Mouse (Mus musculus) Muller cell, postnatal 12 days (primary cell): ENCODE measurements around the gene Ube2f.

ENCODE experiments used
- DNase-seq: peaks from one replicate; pipeline ENCODE4 v3.0.0-alpha.2; 2015; ENCODE audit errors: inconsistent ontology term

Gene Ube2f

DNA sequence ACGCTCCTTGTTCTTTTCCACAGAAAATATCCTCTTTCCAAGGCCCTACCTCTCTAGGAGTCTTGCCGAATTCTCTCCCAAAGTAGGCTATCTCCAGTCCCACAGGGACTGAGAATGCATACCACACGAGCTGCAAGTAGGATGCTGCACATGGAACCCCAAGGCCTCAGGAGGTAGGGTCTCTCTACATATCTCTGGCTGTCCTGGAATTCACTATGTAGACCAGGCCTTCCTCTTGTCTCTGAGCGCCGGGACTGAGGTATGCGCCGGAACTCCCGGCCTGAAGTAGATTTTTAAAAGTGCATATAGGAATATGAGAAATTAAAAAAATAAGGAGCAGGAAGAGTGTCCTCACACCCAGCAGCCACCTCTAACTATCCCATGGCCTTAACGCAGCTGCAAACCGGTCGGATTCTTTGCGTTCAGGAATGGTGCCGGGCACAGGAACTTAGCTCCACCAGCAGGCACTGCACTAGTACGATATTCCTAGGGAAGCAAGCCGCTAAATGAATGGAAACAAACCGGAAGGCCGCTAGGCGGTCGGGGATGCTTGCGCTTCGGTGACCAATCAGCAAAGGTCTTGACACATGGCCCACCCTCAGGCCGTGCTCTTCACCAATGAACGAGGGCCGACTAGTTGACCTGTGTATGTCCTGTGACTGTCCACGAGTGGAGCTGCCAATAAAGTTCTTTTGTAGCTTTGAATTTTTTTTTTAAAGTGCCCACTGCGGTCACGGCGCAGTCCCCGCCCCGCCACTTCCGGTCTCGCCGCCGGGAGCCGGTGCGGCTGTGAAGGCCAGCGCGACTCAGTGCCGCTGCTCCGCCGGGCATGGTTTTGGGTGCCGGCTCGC, at the start of gene Ube2f:
Gene Ube2f, plus strand, starts transcription at position 741 of the 851 bp plus-strand sequence.
- peak; percentile 97 for DNase-seq

DNA sequence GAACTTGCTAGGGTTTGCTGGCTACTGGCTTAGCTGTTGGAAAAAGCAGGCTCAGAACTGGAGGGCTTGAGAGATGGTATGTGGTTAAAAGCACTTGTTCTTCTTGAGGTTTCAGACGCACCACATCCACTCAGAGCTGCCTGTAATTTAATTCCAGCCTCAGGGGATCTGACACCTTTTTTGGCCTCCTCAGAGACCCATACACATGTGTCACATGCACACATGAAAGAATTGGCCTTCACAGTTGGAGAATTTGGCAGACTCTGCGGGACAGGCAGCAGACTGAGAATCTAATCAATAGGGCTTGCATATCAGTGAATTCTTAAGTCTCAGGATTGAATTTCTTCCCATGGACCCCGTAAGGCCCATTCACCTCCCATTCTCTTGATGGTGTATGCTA, 49.0 kb upstream of the Ube2f start:
- no peak for DNase-seq

DNA sequence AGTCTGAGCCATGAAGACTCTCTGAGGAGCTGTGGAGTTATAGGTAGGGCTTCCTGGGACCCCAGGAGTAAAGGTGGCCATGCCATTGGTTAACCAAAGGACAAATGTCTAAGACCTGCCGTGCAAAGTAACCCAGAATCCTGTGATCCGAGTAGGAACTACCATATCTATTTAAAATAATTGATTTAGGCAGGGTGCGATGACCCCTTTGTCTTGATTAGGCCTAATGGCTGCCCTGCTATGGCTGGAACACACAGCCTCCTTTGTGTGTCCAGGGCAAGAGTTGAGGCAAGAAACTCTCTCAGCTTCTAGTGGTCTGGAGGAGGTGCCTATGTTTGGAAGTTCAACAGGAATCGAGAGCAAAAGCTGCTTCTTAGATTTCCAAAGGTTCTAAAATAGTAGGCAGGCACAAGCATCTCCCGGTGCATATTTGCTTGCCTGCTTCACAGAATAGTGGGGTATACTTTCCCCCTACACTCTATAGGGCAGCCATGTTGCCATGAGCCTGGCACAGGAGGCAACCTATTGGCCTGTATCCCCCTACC, 45.8 kb upstream of the Ube2f start:
- no peak for DNase-seq

DNA sequence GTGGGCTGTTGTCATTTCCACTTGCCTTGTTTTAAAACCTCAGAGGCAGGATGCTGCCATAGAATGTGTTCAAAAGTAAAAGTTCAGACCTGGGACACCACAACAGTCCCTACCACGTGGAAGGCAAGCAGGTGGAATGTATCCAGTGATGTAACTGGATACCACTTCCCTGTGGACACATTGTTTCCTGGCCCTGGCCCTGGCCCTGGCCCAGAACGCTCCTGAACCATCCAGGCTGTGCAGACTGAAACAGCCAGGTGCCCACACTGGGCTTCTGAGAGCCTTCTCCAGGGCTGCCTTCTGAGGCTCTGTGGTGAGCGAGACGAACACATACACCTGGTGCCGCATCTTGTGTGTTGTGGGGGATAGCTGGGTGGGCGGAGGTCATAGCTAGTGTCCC, 44.5 kb upstream of the Ube2f start:
- no peak for DNase-seq

DNA sequence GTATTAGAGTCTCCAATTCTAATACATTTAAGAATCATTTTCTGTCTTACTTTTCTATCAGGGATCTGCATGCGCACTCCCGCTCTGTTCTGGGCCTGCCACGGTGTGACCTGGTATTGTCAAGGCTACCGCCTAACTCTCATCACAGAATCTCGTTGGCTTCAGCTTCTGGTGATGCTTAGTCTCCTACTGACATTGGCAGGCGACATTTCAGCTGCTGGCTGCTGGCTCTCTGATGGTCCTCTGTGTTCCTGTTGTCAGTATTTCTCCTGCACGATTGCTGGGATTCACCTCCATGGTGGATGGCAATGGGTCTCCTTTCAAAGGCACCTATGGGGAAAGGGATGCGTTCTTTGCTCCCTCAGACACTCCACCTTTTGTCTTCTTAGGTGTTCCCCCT, 43.8 kb upstream of the Ube2f start:
- DNase-seq = no peak

DNA sequence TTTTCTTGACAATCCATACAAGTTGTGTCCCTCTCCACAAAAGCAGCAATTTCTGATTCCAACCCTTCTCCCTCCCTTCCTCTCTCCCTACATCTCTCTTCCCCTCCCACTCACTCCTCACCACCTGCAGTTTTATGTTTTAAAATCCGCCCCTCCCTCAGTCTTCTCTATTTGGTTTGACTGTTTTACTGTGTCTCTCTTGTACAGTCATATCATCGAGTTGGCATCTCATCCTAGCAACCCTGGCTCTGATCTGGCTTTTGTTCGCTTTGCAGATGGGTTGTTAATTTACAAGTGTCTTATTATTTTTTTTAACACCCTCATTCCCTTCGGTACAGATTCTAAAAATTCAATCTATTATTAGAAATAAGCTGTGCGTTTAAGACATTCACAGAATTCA, 43.2 kb upstream of the Ube2f start:
- DNase-seq = no peak

DNA sequence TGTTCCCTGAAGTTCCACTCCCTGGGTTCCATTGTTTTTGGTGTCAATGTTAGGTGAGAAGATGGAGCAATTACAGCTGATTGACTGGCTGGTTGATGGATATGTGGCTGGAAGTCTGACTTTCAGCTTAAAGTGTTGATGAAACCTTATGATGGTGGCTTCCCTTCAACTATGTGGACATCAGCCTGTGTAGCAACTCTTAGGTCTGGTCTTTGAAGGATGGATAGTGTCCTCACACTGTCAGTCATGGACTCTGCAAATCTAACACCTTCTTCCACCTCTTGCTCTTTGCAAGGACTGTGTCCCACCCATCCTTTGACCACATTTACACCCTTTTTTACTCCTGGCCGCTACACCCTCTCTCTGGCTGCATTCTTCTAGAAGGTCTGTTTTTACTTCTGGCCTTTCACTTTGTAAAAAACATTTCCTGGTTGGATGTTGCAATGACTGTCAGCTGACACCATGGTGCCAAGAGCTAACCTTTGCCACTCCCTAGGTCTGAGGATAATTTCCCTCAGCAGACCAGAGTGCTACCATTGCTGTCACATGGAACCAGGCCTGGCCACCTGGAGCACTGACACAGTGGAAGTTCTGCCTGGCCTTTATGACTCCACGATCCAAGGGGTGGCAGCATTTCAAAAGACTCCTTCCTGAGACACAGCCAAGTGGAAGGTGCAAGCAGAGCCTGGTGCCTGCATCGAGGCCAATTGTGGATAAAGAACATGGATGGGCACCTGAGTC, 42.6 kb upstream of the Ube2f start:
- no peak for DNase-seq

DNA sequence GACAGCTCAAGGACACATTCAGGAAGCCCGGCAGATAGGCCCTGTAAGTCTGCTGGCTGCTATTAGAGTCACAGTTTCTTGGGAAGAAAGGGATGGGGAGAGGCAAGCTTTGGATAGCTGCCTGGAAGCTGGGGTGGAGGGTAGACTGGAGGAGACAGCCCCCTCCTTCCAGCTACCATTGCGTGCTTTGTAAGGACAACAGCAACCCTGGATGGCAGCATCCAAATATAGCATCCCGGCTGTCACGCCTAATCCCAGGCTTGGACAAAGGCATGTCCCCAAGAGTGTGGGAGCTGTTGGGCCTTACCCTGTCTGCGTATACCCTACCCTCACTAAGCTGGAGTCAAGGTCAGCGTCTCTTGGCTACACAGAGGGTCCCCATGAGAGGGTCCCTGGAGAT, 40.8 kb upstream of the Ube2f start:
- DNase-seq = no peak

DNA sequence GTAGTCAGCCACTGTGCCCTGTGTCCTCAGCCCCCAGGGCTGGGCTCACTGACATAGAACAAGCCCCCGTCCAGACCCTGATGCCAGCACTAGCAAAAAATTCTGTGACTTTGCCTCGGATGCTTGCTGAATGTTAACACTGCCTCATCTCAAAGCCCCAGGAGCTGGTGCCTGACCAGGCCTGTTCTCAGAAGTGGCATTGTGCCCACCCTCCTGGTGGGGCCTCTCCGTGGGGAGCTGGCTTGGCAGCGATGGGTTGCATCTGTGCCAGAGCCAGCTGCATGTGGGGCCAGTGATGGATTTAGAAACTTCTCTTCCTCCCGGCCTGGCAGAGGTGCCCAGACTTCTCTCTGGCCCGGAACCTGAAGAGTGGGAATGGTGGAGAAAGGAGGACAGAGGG, 40.3 kb upstream of the Ube2f start:
- DNase-seq = peak; percentile 74

DNA sequence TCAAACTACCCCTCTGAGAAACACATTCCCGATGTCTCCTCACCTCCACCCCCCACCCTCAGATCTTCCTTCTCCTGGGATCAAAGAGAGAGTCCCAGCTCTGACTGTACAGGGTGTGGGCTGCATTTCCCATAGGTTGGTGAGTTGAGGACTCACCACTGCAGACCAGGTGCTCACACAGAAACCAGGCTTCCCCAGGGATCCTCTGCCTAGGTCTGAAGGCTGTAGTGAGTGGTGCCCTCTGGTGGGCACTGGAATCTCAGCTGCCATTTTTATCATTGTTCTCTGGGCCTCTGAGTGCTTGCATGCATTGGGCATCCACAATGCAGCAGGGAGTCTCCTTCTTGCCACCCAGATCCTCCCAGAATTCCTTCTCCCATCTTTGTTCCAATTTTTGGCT, 39.0 kb upstream of the Ube2f start:
- DNase-seq = no peak

DNA sequence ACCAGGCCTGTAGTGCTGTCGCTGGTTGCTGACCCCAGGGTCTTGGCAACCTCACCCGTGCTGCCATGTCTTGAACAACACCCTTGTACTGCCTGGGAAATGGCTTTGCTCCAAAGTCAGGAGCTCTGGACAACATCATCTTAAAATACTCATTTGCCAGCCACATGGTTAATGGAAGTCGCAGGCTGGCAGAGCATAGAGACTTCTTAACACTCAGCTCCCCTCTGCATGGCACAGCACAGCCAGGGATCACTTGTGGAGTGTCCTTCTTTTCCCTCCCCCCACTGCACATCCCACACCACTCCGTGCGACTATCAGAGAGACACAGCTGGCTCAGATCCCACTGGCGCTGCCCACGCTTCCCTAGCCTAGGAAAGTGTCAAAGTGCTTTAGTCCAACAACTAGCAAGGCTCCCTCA, 38.5 kb upstream of the Ube2f start:
- peak; percentile 45 for DNase-seq

DNA sequence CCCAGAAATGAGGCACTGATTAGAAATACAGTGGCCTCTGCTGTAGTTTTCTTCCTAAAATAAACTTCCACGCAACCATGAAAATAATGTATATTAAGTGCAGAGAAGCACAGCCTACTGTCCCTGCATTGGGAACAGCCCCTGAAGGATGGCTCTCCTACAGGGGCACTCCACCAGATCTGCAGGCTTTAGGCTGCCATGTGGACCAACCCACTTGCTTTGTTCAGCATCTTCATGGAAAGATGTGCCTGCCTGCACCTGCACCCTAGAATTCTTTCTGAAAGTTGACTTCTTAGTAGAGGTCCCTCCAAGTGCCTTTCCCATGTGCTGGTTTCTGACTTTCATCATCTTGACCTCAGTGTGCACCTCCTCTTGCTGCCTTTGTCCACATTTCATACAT, 34.8 kb upstream of the Ube2f start:
- DNase-seq = no peak

DNA sequence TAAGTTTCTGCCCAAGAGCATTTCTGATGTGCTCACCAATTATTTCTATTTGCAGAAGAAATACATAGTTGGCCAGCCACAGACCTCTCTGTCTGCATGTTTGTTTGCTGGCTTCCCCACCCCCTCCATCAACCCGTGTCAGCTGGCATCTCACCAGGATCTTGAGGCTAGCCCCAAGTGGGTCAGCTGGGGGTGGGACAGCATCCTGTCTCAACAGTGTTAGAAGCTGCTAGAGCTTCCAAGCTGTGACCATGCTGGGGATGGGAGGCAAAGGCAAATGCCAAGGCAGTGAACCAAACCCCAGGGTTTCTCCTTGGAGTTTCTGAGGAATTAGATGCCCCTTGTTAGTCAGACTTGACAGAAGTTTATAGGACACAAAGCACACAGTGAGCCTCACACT, 34.1 kb upstream of the Ube2f start:
- peak; percentile 90 for DNase-seq

DNA sequence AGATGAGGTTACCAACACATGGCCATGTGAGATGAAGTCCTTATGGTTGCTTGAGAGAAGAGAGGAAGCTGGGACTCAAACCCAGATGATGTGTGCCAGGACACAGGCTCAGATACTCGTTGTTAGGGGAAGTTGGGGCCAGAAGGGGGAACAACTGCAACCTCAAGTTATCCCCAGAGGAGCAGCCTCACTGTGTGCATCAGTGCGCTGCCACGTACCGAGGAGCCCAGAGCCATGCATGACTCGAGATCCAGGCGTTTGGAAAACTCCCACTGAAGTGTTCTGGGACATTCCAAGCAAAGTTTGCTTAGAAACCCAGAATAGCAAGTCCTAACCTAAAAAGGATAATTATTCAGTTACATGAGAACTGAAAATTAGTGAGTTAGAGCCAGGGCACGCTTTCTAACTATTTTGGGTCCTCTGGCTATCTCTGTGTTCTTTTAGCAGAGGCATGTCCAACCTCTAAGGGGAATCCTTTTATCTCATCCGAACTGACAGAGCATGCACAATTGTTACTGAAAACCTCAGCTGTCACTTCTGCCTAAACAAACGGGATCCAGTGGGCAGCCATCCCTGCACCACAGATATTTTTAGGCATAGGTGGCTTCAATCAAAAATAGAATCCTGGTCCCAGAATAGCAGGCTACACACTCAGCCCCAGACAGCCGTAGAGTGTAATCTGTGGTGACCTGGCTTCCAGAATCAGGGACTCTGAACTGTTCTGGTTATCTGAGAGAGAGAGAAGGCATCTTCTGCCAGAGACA, 33.4 kb upstream of the Ube2f start:
- DNase-seq = peak; percentile 89

DNA sequence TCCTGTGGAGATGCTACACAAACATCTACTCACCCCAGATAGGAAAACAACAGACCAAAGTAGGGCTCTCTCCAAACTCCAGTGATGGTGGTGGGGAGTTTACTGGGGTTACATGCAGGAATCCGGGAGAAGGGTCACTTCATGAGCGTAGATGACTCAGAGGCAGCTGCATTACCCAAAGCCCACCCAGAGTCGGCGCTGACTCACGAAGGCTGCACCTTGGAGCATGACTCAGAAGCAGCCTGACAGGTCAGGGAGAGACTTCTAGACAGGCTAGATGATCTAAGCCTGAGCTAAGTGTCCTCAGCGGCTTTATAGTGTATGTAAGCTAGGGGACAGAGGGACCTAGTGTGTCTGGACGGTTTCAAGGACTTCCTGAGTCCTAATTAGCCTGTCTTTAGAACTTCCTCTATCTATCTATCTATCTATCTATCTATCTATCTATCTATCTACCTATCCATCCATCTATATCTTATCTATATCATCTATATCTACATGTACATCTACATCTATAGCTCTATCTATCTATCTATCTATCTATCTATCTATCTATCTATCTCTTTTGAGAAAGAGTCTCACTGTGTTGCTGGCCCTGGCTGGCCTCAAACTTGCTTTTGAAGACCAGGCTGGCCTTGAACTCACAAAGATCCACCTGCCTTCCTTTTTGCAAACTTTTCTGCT, 30.3 kb upstream of the Ube2f start:
- DNase-seq = no peak

DNA sequence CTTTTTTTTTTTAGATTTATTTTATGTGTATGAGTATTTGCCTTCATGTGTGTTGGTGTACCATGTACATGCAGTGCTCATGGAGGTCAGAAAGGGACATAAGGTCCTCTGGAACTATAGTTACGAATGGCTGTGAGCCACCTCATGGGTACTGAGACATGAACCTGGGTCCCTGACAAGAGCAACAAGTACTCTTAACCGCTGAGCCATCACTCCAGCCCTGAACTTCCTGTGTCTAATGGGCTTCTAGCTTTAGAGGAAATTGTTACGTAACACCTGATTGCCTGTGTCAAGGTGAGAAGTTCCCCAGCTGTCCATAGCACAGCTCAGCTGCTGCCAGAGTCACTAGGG, 29.8 kb upstream of the Ube2f start:
- no peak for DNase-seq

DNA sequence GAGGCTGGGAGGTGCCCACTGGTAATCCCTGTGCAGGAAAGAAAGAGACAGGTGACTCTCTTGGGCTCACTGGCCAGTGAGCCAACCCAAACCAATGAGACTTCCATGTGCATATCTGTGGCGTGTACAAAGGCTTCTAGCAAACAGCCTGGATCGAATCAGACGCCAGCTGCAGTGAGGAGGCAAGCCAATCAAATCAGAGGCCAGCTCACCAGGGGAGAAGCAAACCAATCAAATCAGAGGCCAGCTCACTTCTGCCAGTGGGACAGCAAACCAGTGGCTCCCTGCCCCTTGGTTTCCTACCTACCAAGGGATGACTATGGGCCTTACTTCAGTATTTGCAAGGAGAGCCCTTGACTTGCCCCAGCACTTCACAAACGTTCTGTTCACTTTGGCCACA, 23.5 kb upstream of the Ube2f start:
- DNase-seq = no peak

DNA sequence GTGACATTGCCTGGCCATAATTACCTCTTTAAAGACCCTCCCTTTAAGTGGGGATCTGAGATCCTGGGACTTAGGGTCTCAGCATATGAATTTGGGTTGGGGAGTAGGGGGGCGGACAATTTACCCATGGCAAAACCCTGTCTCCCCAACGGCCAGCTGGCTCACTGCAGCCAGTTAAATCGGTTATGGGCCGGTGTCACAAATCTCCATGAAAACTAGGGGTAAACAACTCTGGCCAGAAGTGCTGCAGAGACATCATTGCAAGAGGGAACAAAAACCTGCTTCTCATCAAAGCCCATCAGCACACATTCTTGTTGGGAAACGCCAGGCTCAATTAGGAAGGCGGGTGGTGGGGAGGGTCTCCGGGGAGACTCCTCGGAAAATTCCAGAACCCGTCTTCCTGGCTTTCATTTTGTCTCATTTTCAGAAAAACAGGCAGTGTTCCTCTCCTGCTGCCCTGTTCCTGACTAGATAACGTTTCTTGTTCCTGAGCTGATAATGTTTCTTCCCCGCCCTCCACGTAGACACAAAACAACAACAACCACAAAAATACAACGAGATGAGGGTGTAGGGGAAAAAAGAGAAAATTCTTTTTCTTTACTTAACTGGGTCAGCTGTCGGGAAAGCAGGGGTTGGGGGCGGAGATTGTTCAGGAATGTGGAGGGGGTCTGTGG, 22.6 kb upstream of the Ube2f start:
- no peak for DNase-seq

DNA sequence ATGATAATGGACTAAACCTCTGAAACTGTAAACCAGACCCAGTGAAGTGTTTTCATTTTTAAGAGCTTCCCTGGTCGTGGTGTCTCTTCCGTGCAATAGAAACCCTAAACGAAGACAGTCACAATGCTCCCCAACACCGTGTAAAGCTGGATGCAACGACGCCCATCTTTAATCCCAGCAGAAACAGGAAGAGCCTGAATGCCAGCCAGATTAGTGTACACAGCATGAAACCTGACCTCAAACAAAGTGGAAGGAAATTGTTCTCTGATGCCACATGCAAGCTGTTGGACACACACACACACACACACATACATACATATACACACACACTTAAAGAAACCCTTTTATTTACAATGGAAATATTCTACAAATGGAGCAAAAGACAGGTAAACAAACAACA, 19.0 kb upstream of the Ube2f start:
- DNase-seq = no peak

DNA sequence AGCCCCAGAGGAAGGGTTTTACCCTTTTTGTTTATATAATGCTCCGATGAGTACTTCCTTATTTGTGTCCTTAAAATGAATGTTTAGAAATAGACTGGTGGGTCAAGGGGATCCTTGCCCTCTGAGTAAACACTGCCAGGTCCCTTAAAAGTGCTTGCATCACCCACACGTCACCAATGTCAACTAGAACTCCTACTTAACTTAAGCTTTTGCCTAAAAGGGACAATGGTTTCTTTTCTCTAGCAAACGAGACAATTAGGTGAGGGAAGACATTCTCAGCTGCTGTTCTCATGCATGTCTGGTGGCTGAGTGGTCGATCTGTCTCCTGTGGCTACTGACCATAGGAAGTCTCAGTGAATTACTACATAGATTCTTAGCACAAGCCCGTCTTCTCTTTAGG, 18.2 kb upstream of the Ube2f start:
- DNase-seq = no peak

DNA sequence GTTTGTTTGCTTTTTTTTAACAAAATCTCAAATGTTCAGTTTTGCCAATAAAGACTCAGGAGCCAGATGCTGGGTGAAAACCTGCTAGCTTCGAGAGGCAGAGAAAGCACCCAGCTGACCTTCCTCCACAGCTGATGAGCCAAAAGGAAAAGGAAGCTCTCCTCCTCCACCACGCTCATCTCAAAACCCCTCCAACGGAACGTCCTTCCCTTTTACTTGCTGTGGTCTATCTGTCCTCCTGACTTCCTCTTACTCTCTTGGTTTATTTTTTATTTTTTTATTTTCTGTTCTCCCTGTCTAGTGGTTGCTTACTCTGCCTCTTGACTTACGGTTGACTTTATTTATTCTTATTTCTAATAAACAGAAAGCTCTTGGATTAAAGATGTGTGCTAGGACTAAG, 14.7 kb upstream of the Ube2f start:
- no peak for DNase-seq
